Mouse (Mus musculus) lung, postnatal 0 days (tissue): ENCODE measurements around the gene Prr22.

Experiments
- CTCF ChIP-seq: IDR thresholded peaks from 2 replicates; pipeline ENCODE4 v1.5.1; 2016; ENCODE audit warnings: antibody characterized with exemption, mild to moderate bottlenecking
- EP300 ChIP-seq: IDR thresholded peaks from 2 replicates; pipeline ENCODE4 v1.6.1; 2016; ENCODE audit warnings: antibody characterized with exemption, mild to moderate bottlenecking, control low read depth

DNA sequence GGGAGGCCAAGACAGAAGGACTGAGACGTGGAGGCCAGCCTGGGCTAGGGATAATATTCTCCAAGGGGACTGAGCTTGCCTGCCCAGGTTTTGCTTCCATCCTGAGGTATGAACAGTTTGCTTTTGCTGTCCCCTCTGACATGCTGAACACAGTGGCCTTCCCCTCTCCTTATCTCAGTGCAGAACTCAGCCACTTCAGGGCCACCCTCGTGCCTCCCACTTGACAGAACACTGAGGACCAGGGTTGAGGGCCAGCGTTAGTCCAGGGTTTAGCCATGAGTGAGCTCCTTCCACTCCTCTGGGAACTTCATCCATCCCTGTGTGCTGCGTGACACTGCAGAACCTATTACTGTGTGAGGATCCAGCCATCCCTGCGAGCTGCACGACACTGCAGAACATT is 19.2 kb downstream of the Prr22 start:
- no peak for TF ChIP-seq CTCF
- no peak for TF ChIP-seq EP300
